Mouse (Mus musculus) lung, postnatal 0 days (tissue): ENCODE data around the gene 1700001C19Rik. TPM values are rescaled to one million over a fixed set of nuclear protein-coding genes. Genes with fewer than 3 reads are reported as not detected.

Experiments used
- ATAC-seq: fragments of 200-750 bp; cut with Nextera tagmentation; 2 replicates; pipeline ENCODE4 v1.8.0; 2017; ENCODE audit warnings: moderate library complexity
- DNase-seq: peaks from one replicate; pipeline ENCODE4 v3.0.0-alpha.2; 2016; ENCODE audit warnings: low spot score
- H3K27ac ChIP-seq: fragments of 300-500 bp; sonication (generic); 2 replicates; pipeline ENCODE4 v1.5.1; 2014; ENCODE audit warnings: antibody characterized with exemption, mild to moderate bottlenecking, low read length, mixed read lengths
- H3K27me3 ChIP-seq: fragments of 300-500 bp; sonication (generic); replicated peaks from 2 replicates; pipeline ENCODE4 v1.6.1; 2014; ENCODE audit warnings: low read length, mixed read lengths; ENCODE audit not compliant: insufficient read depth
- H3K36me3 ChIP-seq: fragments of 300-500 bp; sonication (generic); 2 replicates; pipeline ENCODE4 v1.6.1; 2014; ENCODE audit warnings: low read length, mixed read lengths; ENCODE audit not compliant: insufficient read depth
- H3K4me1 ChIP-seq: fragments of 300-500 bp; sonication (generic); 2 replicates; pipeline ENCODE4 v1.6.1; 2014; ENCODE audit warnings: antibody characterized with exemption, low read depth, low read length, mixed read lengths; ENCODE audit not compliant: insufficient read depth
- H3K4me2 ChIP-seq: fragments of 300-500 bp; sonication (generic); replicated peaks from 2 replicates; pipeline ENCODE4 v1.6.1; 2014; ENCODE audit warnings: low read depth, mild to moderate bottlenecking, low read length, moderate library complexity, mixed read lengths
- H3K4me3 ChIP-seq: fragments of 300-500 bp; sonication (generic); 2 replicates; pipeline ENCODE4 v1.5.1; 2014; ENCODE audit warnings: low read depth, low read length
- H3K9ac ChIP-seq: fragments of 300-500 bp; sonication (generic); replicated peaks from 2 replicates; pipeline ENCODE4 v1.6.1; 2014; ENCODE audit warnings: low read depth, mild to moderate bottlenecking
- H3K9me3 ChIP-seq: fragments of 300-500 bp; sonication (generic); 2 replicates; pipeline ENCODE4 v1.6.1; 2016; ENCODE audit warnings: low read length, mixed read lengths
- CTCF ChIP-seq: IDR thresholded peaks from 2 replicates; pipeline ENCODE4 v1.5.1; 2016; ENCODE audit warnings: antibody characterized with exemption, mild to moderate bottlenecking
- EP300 ChIP-seq: IDR thresholded peaks from 2 replicates; pipeline ENCODE4 v1.6.1; 2016; ENCODE audit warnings: antibody characterized with exemption, mild to moderate bottlenecking, control low read depth
- WGBS: fragments of 180-500 bp; shearing (Covaris S2); extraction: QIAGEN DNeasy Blood & Tissue Kit; methylation state at CpG from one replicate; pipeline ENCODE4 v1.1.7; 2014; 5-methylcytosine and 5-hydroxymethylcytosine counted together
- polyA plus RNA-seq: library from polyadenylated mRNA; unstranded; fragments of >200 nt; fragmentation: Nextera tagmentation; extraction: Ambion mirVana; gene quantifications from 2 replicates; pipeline ENCODE4 v1.2.1, GENCODE M21; 2015

1700001C19Rik gene
- polyA plus RNA-seq, 1 experiment from 2014 or later = 0.44 TPM

DNA sequence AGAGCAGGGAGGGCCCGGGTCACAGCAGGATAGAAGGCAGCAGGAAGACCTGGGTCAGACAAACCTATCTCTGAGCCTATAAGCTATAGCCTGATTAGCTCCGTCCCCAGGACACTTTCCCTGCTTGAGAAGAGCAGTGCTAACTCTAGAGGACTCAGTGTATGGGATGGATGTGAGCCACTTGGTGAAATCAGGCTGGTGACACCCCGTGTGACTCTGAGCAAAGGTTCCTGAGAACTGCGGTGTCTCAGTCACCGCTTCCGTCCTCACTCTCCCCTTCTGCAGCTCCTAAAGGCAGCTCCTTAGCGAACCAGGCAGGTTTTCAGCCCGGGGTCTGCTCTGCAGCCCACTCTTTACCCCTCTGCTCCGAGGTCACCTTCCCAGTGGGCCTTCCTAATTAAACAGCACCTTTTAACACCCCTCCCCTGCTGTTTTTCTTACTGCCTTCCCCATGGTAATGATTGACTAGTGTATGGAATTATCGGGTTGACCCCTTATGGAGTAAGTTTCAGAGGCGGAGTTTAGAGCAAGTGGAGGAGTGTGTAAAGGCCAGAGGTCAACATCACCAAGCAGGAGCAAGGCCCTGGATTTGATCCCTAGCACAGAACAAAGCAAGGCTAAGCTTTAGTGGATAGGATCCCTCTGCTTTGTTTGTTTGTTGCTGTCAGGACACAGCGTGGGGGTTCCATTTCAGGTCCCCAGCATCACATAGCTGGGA is 27.2 kb upstream of the 1700001C19Rik start:
- H3K4me1 ChIP-seq = no peaks in the 10 kb centered on the region; the same call in 1 of the 2 replicates
- DNase-seq = no peak
- TF ChIP-seq EP300 (no peak), CTCF (no peak)
- H3K36me3 ChIP-seq = no peaks in the 10 kb centered on the region
- 45% methylated on average over 12 of the region's 12 CpGs for WGBS
- no peaks in the 10 kb centered on the region for H3K27me3 ChIP-seq
- no peak overlapping the region for H3K9ac ChIP-seq
- H3K27ac ChIP-seq = no peak overlapping the region
- H3K9me3 ChIP-seq = no peaks in the 10 kb centered on the region
- no peak overlapping the region for H3K4me3 ChIP-seq
- H3K4me2 ChIP-seq = no peak overlapping the region
- ATAC-seq = no peak

GRCm38 (mm10) chr17:47462728-47463388 is 25.7 kb upstream of the 1700001C19Rik start:
- Histone ChIP-seq H3K4me1 (no peaks in the 10 kb centered on the region), H3K4me3 (no peak overlapping the region), H3K27me3 (no peaks in the 10 kb centered on the region), H3K9me3 (no peaks in the 10 kb centered on the region), H3K9ac (no peak overlapping the region), H3K27ac (no peak overlapping the region), H3K36me3 (no peaks in the 10 kb centered on the region), H3K4me2 (no peak overlapping the region)
- no peak for TF ChIP-seq CTCF
- TF ChIP-seq EP300 = no peak
- DNase-seq (no peak), ATAC-seq (0 out of 2 replicates have a peak, but pooled peaks have one; percentile 34)
- 32% methylated on average over 9 of the region's 9 CpGs for WGBS

DNA sequence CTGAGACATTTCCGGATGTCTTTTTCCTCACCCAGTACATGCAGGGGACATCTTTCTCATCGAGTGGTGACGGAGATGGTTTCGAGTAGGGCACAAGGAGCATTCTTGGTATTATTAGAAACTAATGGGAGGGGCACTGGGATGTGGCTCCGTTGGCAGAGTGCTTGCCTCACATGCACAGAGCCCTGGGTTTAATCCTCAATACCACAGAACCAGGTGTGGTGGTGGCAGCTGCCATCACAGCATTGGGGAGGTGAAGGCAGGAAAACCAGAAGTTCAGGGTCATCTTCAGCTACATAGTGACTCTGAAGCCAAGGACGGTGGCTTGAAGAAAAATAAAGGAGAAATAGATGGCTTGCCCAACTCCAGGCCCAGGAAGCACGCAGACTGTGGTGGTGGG is 25.0 kb upstream of the 1700001C19Rik start:
- DNase-seq = no peak
- ATAC-seq = no peak
- no peaks in the 10 kb centered on the region for H3K9me3 ChIP-seq

DNA sequence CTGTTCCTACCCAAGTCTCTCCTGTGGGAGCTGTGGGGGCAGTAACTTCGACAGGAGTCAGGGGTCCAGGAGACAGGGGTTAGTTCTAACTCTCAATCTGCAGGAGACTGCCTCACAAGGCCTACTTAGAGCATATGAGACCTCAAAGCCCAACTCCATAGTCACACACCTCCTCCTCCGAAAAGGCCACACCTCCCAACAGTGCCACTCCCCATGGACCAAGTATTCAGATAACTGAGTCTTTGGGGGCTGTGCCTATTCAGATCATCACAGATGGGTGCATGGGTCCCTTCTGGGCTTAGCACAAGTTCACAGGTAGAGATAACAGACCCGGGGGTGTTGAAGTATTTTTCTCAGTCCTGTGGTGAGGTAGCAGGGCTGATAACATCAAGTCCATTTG is 24.5 kb upstream of the 1700001C19Rik start:
- no peaks in the 10 kb centered on the region for H3K36me3 ChIP-seq
- no peak overlapping the region for H3K27ac ChIP-seq

More for the DNA sequence above, 25.0 kb upstream of the 1700001C19Rik start:
- no peak overlapping the region for H3K27ac ChIP-seq
- 55% methylated on average over 7 of the region's 7 CpGs for WGBS
- no peak overlapping the region for H3K9ac ChIP-seq
- no peaks in the 10 kb centered on the region for H3K4me1 ChIP-seq
- no peak for TF ChIP-seq EP300
- no peak overlapping the region for H3K4me3 ChIP-seq
- no peaks in the 10 kb centered on the region for H3K27me3 ChIP-seq
- H3K36me3 ChIP-seq = no peaks in the 10 kb centered on the region
- no peak overlapping the region for H3K4me2 ChIP-seq

GRCm38 (mm10) chr17:47459341-47459919 is 22.3 kb upstream of the 1700001C19Rik start:
- DNase-seq = peak; percentile 42
- Histone ChIP-seq H3K4me1 (peaks cover 6% of the 10 kb centered on the region; the same call in 1 of the 2 replicates), H3K4me3 (no peak overlapping the region), H3K27ac (no peak overlapping the region), H3K4me2 (no peak overlapping the region), H3K27me3 (no peaks in the 10 kb centered on the region), H3K9me3 (no peaks in the 10 kb centered on the region), H3K9ac (no peak overlapping the region), H3K36me3 (no peaks in the 10 kb centered on the region)
- TF ChIP-seq CTCF (no peak), EP300 (no peak)
- 42% methylated on average over 3 of the region's 3 CpGs for WGBS
- ATAC-seq = peak; percentile 36; the same call in 1 of the 2 replicates

More for the DNA sequence above, 24.5 kb upstream of the 1700001C19Rik start:
- no peak for ATAC-seq
- H3K27me3 ChIP-seq = no peaks in the 10 kb centered on the region
- H3K9ac ChIP-seq = no peak overlapping the region
- no peak overlapping the region for H3K4me2 ChIP-seq
- no peaks in the 10 kb centered on the region for H3K4me1 ChIP-seq
- no peaks in the 10 kb centered on the region for H3K9me3 ChIP-seq
- TF ChIP-seq EP300 = no peak
- TF ChIP-seq CTCF = no peak
- no peak for DNase-seq
- H3K4me3 ChIP-seq = no peak overlapping the region
- WGBS = 31% methylated on average over 3 of the region's 3 CpGs

GRCm38 (mm10) chr17:47458936-47459335 is 21.8 kb upstream of the 1700001C19Rik start:
- Histone ChIP-seq H3K9ac (no peak overlapping the region), H3K4me1 (peaks cover 6% of the 10 kb centered on the region; the same call in 1 of the 2 replicates), H3K27me3 (no peaks in the 10 kb centered on the region), H3K27ac (no peak overlapping the region), H3K9me3 (no peaks in the 10 kb centered on the region), H3K4me2 (no peak overlapping the region), H3K36me3 (no peaks in the 10 kb centered on the region), H3K4me3 (no peak overlapping the region)
- ATAC-seq (no peak), DNase-seq (no peak)
- WGBS = 60% methylated on average over 2 of the region's 2 CpGs
- TF ChIP-seq CTCF (no peak), EP300 (no peak)
